Mouse (Mus musculus) stomach, postnatal 0 days (tissue): ENCODE data around the gene Ttll11.

Experiments
- CTCF ChIP-seq: IDR thresholded peaks from 2 replicates; pipeline ENCODE4 v1.5.1; 2016; ENCODE audit warnings: antibody characterized with exemption, low read depth, mild to moderate bottlenecking, moderate library complexity
- EP300 ChIP-seq: optimal IDR thresholded peaks from 2 replicates; pipeline ENCODE3; 2016; ENCODE audit warnings: antibody characterized with exemption

DNA sequence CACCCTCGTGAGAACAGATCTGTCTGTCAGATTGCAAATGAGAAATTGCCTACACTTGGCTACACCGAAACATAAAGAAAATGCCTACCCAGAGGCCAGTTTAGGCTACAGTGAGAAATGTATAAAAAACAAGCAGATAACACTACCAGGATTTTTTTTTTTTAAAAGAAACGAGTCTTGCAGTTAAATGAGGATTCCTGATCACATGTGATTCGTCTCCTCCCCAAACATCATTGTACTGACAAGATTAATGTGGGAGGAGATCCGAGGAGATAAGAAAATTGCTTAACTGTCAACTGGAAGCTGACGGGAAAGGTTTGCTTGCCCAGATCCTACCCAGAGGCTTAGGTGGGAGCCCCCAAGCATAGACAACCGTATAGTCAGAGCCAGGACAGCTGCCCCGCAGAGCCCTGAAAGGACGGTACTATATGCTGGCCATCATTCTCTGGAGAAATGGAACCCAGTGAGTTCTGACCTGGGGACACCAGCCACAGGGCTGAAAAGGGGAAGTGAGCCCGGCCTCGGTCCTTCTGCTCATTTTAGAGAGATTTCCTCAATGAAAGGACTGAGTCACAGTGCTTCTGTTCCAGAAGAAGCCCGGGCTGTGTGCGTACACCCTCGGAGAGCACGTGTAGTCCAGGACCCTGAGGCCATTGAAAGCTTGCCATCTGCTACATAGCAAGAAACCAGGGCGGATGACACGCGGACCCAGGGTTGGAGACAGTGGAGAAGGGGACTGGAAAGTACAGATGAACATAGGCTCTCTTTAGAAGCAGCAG is 247.9 kb downstream of the Ttll11 start:
- TF ChIP-seq EP300 (no peak), CTCF (no peak)
